Mouse (Mus musculus) midbrain, embryonic 11.5 days (tissue): ENCODE results near the gene Usp7. TPM values are rescaled to one million over a fixed set of nuclear protein-coding genes. Genes with fewer than 3 reads are reported as not detected.

Experiments used
- ATAC-seq: fragments of 200-750 bp; cut with Nextera tagmentation; 2 replicates; pipeline ENCODE4 v1.8.0; 2017; ENCODE audit warnings: moderate TSS enrichment, moderate library complexity; ENCODE audit not compliant: low FRiP score
- DNase-seq: peaks from one replicate; pipeline ENCODE4 v3.0.0; 2015; ENCODE audit warnings: low spot score; ENCODE audit errors: missing footprints
- H3K27ac ChIP-seq: fragments of 300-500 bp; sonication (generic); 2 replicates; pipeline ENCODE4 v1.5.1; 2014; ENCODE audit warnings: low read depth, low read length
- H3K27me3 ChIP-seq: fragments of 300-500 bp; sonication (generic); 2 replicates; pipeline ENCODE4 v1.6.1; 2014; ENCODE audit warnings: mild to moderate bottlenecking, low read length, moderate library complexity, mixed read lengths; ENCODE audit not compliant: control insufficient read depth, insufficient read depth
- H3K36me3 ChIP-seq: fragments of 300-500 bp; sonication (generic); 2 replicates; pipeline ENCODE4 v1.6.1; 2014; ENCODE audit warnings: mild to moderate bottlenecking, low read length, moderate library complexity, mixed read lengths; ENCODE audit not compliant: control insufficient read depth, insufficient read depth
- H3K4me1 ChIP-seq: fragments of 300-500 bp; sonication (generic); 2 replicates; pipeline ENCODE4 v1.6.1; 2014; ENCODE audit warnings: low read length; ENCODE audit not compliant: control insufficient read depth, insufficient read depth
- H3K4me2 ChIP-seq: fragments of 300-500 bp; sonication (generic); 2 replicates; pipeline ENCODE4 v1.6.1; 2014; ENCODE audit warnings: mild to moderate bottlenecking, moderate library complexity
- H3K4me3 ChIP-seq: fragments of 300-500 bp; sonication (generic); 2 replicates; pipeline ENCODE4 v1.5.1; 2014; ENCODE audit warnings: low read depth, low read length
- H3K9ac ChIP-seq: fragments of 300-500 bp; sonication (generic); 2 replicates; pipeline ENCODE4 v1.6.1; 2014; ENCODE audit warnings: low read length
- H3K9me3 ChIP-seq: fragments of 300-500 bp; sonication (generic); 2 replicates; pipeline ENCODE4 v1.6.1; 2016; ENCODE audit warnings: low read length; ENCODE audit not compliant: control insufficient read depth
- WGBS: fragments of 180-500 bp; shearing (Covaris S2); extraction: QIAGEN DNeasy Blood & Tissue Kit; methylation state at CpG from one replicate; pipeline ENCODE4 v1.1.7; 2014; 5-methylcytosine and 5-hydroxymethylcytosine counted together
- polyA plus RNA-seq: library from polyadenylated mRNA; unstranded; fragments of >200 nt; fragmentation: Nextera tagmentation; extraction: Ambion mirVana; gene quantifications from 2 replicates; pipeline ENCODE4 v1.2.1, GENCODE M21; 2014

Gene Usp7
- polyA plus RNA-seq, 1 experiment from 2014 or later = 35.7 TPM

- ATAC-seq (peak; percentile 90), DNase-seq (peak; percentile 99)
- H3K4me2 ChIP-seq = peak within 1 kb of the TSS; percentile 50
- H3K4me1 ChIP-seq = peaks cover 28% of the 10 kb centered on the region
- H3K9me3 ChIP-seq = no peaks in the 10 kb centered on the region
- peak within 1 kb of the TSS; percentile 73 for H3K9ac ChIP-seq
- peak within 1 kb of the TSS; percentile 55 for H3K4me3 ChIP-seq
- H3K27ac ChIP-seq = peak within 1 kb of the TSS; percentile 84
- no peaks in the 10 kb centered on the region for H3K36me3 ChIP-seq
- under 1% methylated on average over 66 of the region's 67 CpGs for WGBS
- H3K27me3 ChIP-seq = peaks cover 12% of the 10 kb centered on the region
Observed at GRCm38 (mm10) chr16:8671551-8672349, 120.4 kb downstream of the Usp7 start, which contains the start of gene Carhsp1. Gene Carhsp1 (minus strand): TSS chr16:8672155.

GRCm38 (mm10) chr16:8670041-8671035, 121.8 kb downstream of the Usp7 start:
- Histone ChIP-seq H3K9ac (peak overlapping the region; percentile 73), H3K4me3 (peak overlapping the region; percentile 55), H3K9me3 (no peaks in the 10 kb centered on the region), H3K4me1 (peaks cover 28% of the 10 kb centered on the region), H3K27ac (peak overlapping the region; percentile 84), H3K4me2 (peak overlapping the region; percentile 50), H3K36me3 (no peaks in the 10 kb centered on the region), H3K27me3 (peaks cover 12% of the 10 kb centered on the region)
- peak; percentile 94 for DNase-seq
- 1% methylated on average over 15 of the region's 15 CpGs for WGBS
- ATAC-seq = peak; percentile 71

- DNase-seq (no peak), ATAC-seq (no peak)
- Histone ChIP-seq H3K9ac (peak overlapping the region; percentile 73), H3K36me3 (no peaks in the 10 kb centered on the region), H3K4me2 (peak overlapping the region; percentile 50), H3K27me3 (peaks cover 12% of the 10 kb centered on the region), H3K9me3 (no peaks in the 10 kb centered on the region), H3K27ac (peak overlapping the region; percentile 84), H3K4me1 (peaks cover 28% of the 10 kb centered on the region), H3K4me3 (peak overlapping the region; percentile 55)
- 42% methylated on average over 5 of the region's 5 CpGs for WGBS
Observed at GRCm38 (mm10) chr16:8669432-8669831, 122.7 kb downstream of the Usp7 start.

GRCm38 (mm10) chr16:8668386-8668785, 123.7 kb downstream of the Usp7 start:
- H3K9ac ChIP-seq = 0 out of 2 replicates have a peak overlapping the region, but pooled peaks have one; percentile 1

GRCm38 (mm10) chr16:8667814-8668213, 124.3 kb downstream of the Usp7 start:
- ATAC-seq = no peak
- no peak overlapping the region for H3K9ac ChIP-seq
- WGBS = 68% methylated on average over 4 of the region's 4 CpGs
- H3K27me3 ChIP-seq = no peaks in the 10 kb centered on the region
- no peak for DNase-seq
- H3K36me3 ChIP-seq = 0 out of 2 replicates have a peak, but pooled peaks cover 4% of the 10 kb centered on the region
- H3K4me3 ChIP-seq = no peak overlapping the region
- no peaks in the 10 kb centered on the region for H3K9me3 ChIP-seq
- H3K4me1 ChIP-seq = peaks cover 28% of the 10 kb centered on the region
- 0 out of 2 replicates have a peak overlapping the region, but pooled peaks have one; percentile 2 for H3K4me2 ChIP-seq
- no peak overlapping the region for H3K27ac ChIP-seq

More at GRCm38 (mm10) chr16:8668386-8668785, 123.7 kb downstream of the Usp7 start:
- Histone ChIP-seq H3K27ac (no peak overlapping the region), H3K4me3 (no peak overlapping the region), H3K27me3 (peaks cover 5% of the 10 kb centered on the region), H3K36me3 (0 out of 2 replicates have a peak, but pooled peaks cover 2% of the 10 kb centered on the region), H3K4me1 (peaks cover 28% of the 10 kb centered on the region), H3K9me3 (no peaks in the 10 kb centered on the region), H3K4me2 (0 out of 2 replicates have a peak overlapping the region, but pooled peaks have one; percentile 6)
- DNase-seq (no peak), ATAC-seq (no peak)
- WGBS = 79% methylated on average over 2 of the region's 2 CpGs

- H3K27ac ChIP-seq = no peak overlapping the region
- 89% methylated on average over 7 of the region's 7 CpGs for WGBS
- DNase-seq (no peak), ATAC-seq (no peak)
- no peak overlapping the region for H3K4me3 ChIP-seq
- 0 out of 2 replicates have a peak overlapping the region, but pooled peaks have one; percentile 2 for H3K4me2 ChIP-seq
- H3K4me1 ChIP-seq = peaks cover 28% of the 10 kb centered on the region
- no peak overlapping the region for H3K9ac ChIP-seq
- H3K36me3 ChIP-seq = 0 out of 2 replicates have a peak, but pooled peaks cover 4% of the 10 kb centered on the region
- H3K9me3 ChIP-seq = no peaks in the 10 kb centered on the region
- no peaks in the 10 kb centered on the region for H3K27me3 ChIP-seq
Observed at GRCm38 (mm10) chr16:8667261-8667660, 124.8 kb downstream of the Usp7 start.

GRCm38 (mm10) chr16:8666452-8666851, 125.7 kb downstream of the Usp7 start:
- H3K9ac ChIP-seq = peak overlapping the region; percentile 6; the same call in 1 of the 2 replicates
- no peak overlapping the region for H3K4me2 ChIP-seq
- no peak for DNase-seq
- H3K27ac ChIP-seq = no peak overlapping the region
- peaks cover 5% of the 10 kb centered on the region; the same call in 1 of the 2 replicates for H3K36me3 ChIP-seq
- no peaks in the 10 kb centered on the region for H3K9me3 ChIP-seq
- ATAC-seq = no peak
- 92% methylated on average over 2 of the region's 2 CpGs for WGBS
- H3K4me3 ChIP-seq = no peak overlapping the region
- H3K27me3 ChIP-seq = no peaks in the 10 kb centered on the region
- H3K4me1 ChIP-seq = peaks cover 28% of the 10 kb centered on the region

- Histone ChIP-seq H3K27ac (no peak overlapping the region), H3K27me3 (no peaks in the 10 kb centered on the region), H3K36me3 (peaks cover 8% of the 10 kb centered on the region), H3K9me3 (no peaks in the 10 kb centered on the region), H3K4me1 (peaks cover 24% of the 10 kb centered on the region), H3K9ac (no peak overlapping the region), H3K4me3 (no peak overlapping the region), H3K4me2 (no peak overlapping the region)
- no peak for DNase-seq
- 81% methylated on average over 5 of the region's 5 CpGs for WGBS
- ATAC-seq = no peak
Observed at GRCm38 (mm10) chr16:8665367-8665766, 126.7 kb downstream of the Usp7 start.
